Mouse (Mus musculus) neural tube, embryonic 11.5 days (tissue): ENCODE data around the gene Dglucy. TPM values are rescaled to one million over a fixed set of nuclear protein-coding genes. Genes with fewer than 3 reads are reported as not detected.

Source experiments
- ATAC-seq: fragments of 200-750 bp; cut with Nextera tagmentation; 2 replicates; pipeline ENCODE4 v1.8.0; 2017; ENCODE audit warnings: moderate number of reproducible peaks, mild to moderate bottlenecking, moderate TSS enrichment, moderate library complexity; ENCODE audit not compliant: insufficient read depth, low FRiP score, low TSS enrichment
- DNase-seq: peaks from one replicate; pipeline ENCODE4 v3.0.0-alpha.2; 2015; ENCODE audit warnings: low spot score
- H3K27ac ChIP-seq: fragments of 300-500 bp; sonication (generic); 2 replicates; pipeline ENCODE4 v1.5.1; 2014; ENCODE audit warnings: low read depth, mild to moderate bottlenecking, low read length
- H3K27me3 ChIP-seq: fragments of 300-500 bp; sonication (generic); 2 replicates; pipeline ENCODE4 v1.6.1; 2014; ENCODE audit warnings: mild to moderate bottlenecking, low read length, mixed read lengths; ENCODE audit not compliant: control insufficient read depth, insufficient read depth
- H3K36me3 ChIP-seq: fragments of 300-500 bp; sonication (generic); 2 replicates; pipeline ENCODE4 v1.6.1; 2014; ENCODE audit warnings: mild to moderate bottlenecking, low read length, moderate library complexity, mixed read lengths; ENCODE audit not compliant: control insufficient read depth, insufficient read depth
- H3K4me1 ChIP-seq: fragments of 300-500 bp; sonication (generic); 2 replicates; pipeline ENCODE4 v1.6.1; 2014; ENCODE audit warnings: low read length, mixed read lengths; ENCODE audit not compliant: control insufficient read depth, insufficient read depth
- H3K4me2 ChIP-seq: fragments of 300-500 bp; sonication (generic); 2 replicates; pipeline ENCODE4 v1.6.1; 2014; ENCODE audit warnings: low read depth, mild to moderate bottlenecking, moderate library complexity
- H3K4me3 ChIP-seq: fragments of 300-500 bp; sonication (generic); 2 replicates; pipeline ENCODE4 v1.5.1; 2014; ENCODE audit warnings: low read depth, low read length
- H3K9ac ChIP-seq: fragments of 300-500 bp; sonication (generic); 2 replicates; pipeline ENCODE4 v1.6.1; 2014; ENCODE audit warnings: mild to moderate bottlenecking, low read length
- H3K9me3 ChIP-seq: fragments of 300-500 bp; sonication (generic); 2 replicates; pipeline ENCODE4 v1.6.1; 2016; ENCODE audit warnings: low read length; ENCODE audit not compliant: control insufficient read depth
- WGBS: fragments of 180-500 bp; shearing (Covaris S2); extraction: QIAGEN DNeasy Blood & Tissue Kit; methylation state at CpG from one replicate; pipeline ENCODE4 v1.1.7; 2014; 5-methylcytosine and 5-hydroxymethylcytosine counted together
- polyA plus RNA-seq: library from polyadenylated mRNA; unstranded; fragments of >200 nt; fragmentation: Nextera tagmentation; extraction: Ambion mirVana; gene quantifications from 2 replicates; pipeline ENCODE4 v1.2.1, GENCODE M21; 2014

Gene Dglucy
- polyA plus RNA-seq, 1 experiment from 2014 or later, result 0.73 TPM

- Histone ChIP-seq H3K9me3 (no peaks in the 10 kb centered on the region), H3K9ac (no peak overlapping the region)
- WGBS, result 84% methylated on average over 3 of the region's 3 CpGs
These were observed 35.8 kb downstream of the Dglucy start for GRCm38 (mm10) chr12:100814671-100815070.

GRCm38 (mm10) chr12:100816906-100817305 is 38.0 kb downstream of the Dglucy start:
- H3K36me3 ChIP-seq, result no peaks in the 10 kb centered on the region
- no peaks in the 10 kb centered on the region for H3K4me1 ChIP-seq
- H3K9me3 ChIP-seq, result no peaks in the 10 kb centered on the region
- H3K27me3 ChIP-seq, result no peaks in the 10 kb centered on the region
- H3K4me3 ChIP-seq, result no peak overlapping the region
- H3K4me2 ChIP-seq, result no peak overlapping the region
- H3K27ac ChIP-seq, result no peak overlapping the region
- no peak overlapping the region for H3K9ac ChIP-seq
- no peak for ATAC-seq
- WGBS, result 95% methylated on average over 5 of the region's 5 CpGs
- no peak for DNase-seq

More at GRCm38 (mm10) chr12:100814671-100815070, 35.8 kb downstream of the Dglucy start:
- H3K4me3 ChIP-seq, result no peak overlapping the region
- no peaks in the 10 kb centered on the region for H3K36me3 ChIP-seq
- no peak for ATAC-seq
- H3K27me3 ChIP-seq, result no peaks in the 10 kb centered on the region
- no peaks in the 10 kb centered on the region for H3K4me1 ChIP-seq
- no peak overlapping the region for H3K27ac ChIP-seq
- DNase-seq, result no peak
- H3K4me2 ChIP-seq, result no peak overlapping the region

GRCm38 (mm10) chr12:100819965-100820364 is 41.1 kb downstream of the Dglucy start:
- no peak overlapping the region for H3K4me3 ChIP-seq
- no peak overlapping the region for H3K27ac ChIP-seq
- no peaks in the 10 kb centered on the region for H3K4me1 ChIP-seq
- no peaks in the 10 kb centered on the region for H3K36me3 ChIP-seq
- ATAC-seq (no peak), DNase-seq (no peak)
- no peaks in the 10 kb centered on the region for H3K27me3 ChIP-seq
- H3K9ac ChIP-seq, result no peak overlapping the region
- H3K9me3 ChIP-seq, result no peaks in the 10 kb centered on the region
- no peak overlapping the region for H3K4me2 ChIP-seq

GRCm38 (mm10) chr12:100831021-100831420 is 52.2 kb downstream of the Dglucy start:
- Histone ChIP-seq H3K27me3 (no peaks in the 10 kb centered on the region), H3K4me3 (no peak overlapping the region), H3K9me3 (no peaks in the 10 kb centered on the region), H3K27ac (no peak overlapping the region), H3K4me1 (peaks cover 5% of the 10 kb centered on the region), H3K4me2 (no peak overlapping the region), H3K36me3 (no peaks in the 10 kb centered on the region), H3K9ac (no peak overlapping the region)
- WGBS, result 76% methylated on average over 2 of the region's 2 CpGs
- no peak for DNase-seq
- 0 out of 2 replicates have a peak, but pooled peaks have one; percentile 28 for ATAC-seq

GRCm38 (mm10) chr12:100831629-100832325 is 52.9 kb downstream of the Dglucy start:
- DNase-seq, result peak; percentile 47
- peak; percentile 91 for ATAC-seq
- no peak overlapping the region for H3K27ac ChIP-seq
- H3K9ac ChIP-seq, result no peak overlapping the region
- H3K4me3 ChIP-seq, result no peak overlapping the region
- no peaks in the 10 kb centered on the region for H3K27me3 ChIP-seq
- peaks cover 5% of the 10 kb centered on the region for H3K4me1 ChIP-seq
- H3K4me2 ChIP-seq, result no peak overlapping the region
- 32% methylated on average over 8 of the region's 8 CpGs for WGBS
- H3K9me3 ChIP-seq, result no peaks in the 10 kb centered on the region
- no peaks in the 10 kb centered on the region for H3K36me3 ChIP-seq

GRCm38 (mm10) chr12:100837208-100837607 is 58.4 kb downstream of the Dglucy start:
- DNase-seq (no peak), ATAC-seq (no peak)
- no peak overlapping the region for H3K9ac ChIP-seq
- WGBS, result 100% methylated on average over 3 of the region's 3 CpGs
- H3K4me3 ChIP-seq, result no peak overlapping the region
- H3K36me3 ChIP-seq, result no peaks in the 10 kb centered on the region
- H3K4me2 ChIP-seq, result no peak overlapping the region
- H3K27ac ChIP-seq, result no peak overlapping the region
- H3K27me3 ChIP-seq, result no peaks in the 10 kb centered on the region
- H3K4me1 ChIP-seq, result no peaks in the 10 kb centered on the region
- no peaks in the 10 kb centered on the region for H3K9me3 ChIP-seq

- Histone ChIP-seq H3K4me3 (no peak overlapping the region), H3K9me3 (no peaks in the 10 kb centered on the region), H3K4me1 (no peaks in the 10 kb centered on the region), H3K4me2 (no peak overlapping the region), H3K27me3 (no peaks in the 10 kb centered on the region), H3K27ac (no peak overlapping the region), H3K9ac (no peak overlapping the region), H3K36me3 (no peaks in the 10 kb centered on the region)
- no peak for ATAC-seq
- WGBS, result 45% methylated on average over 8 of the region's 8 CpGs
- no peak for DNase-seq
These were observed 60.3 kb downstream of the Dglucy start for GRCm38 (mm10) chr12:100839079-100839600.

GRCm38 (mm10) chr12:100839926-100840325 is 61.1 kb downstream of the Dglucy start:
- 81% methylated on average over 6 of the region's 6 CpGs for WGBS
- H3K4me1 ChIP-seq, result no peaks in the 10 kb centered on the region
- no peak overlapping the region for H3K4me3 ChIP-seq
- H3K27me3 ChIP-seq, result no peaks in the 10 kb centered on the region
- H3K9ac ChIP-seq, result no peak overlapping the region
- no peaks in the 10 kb centered on the region for H3K36me3 ChIP-seq
- ATAC-seq, result no peak
- H3K4me2 ChIP-seq, result no peak overlapping the region
- no peak overlapping the region for H3K27ac ChIP-seq
- H3K9me3 ChIP-seq, result no peaks in the 10 kb centered on the region
- no peak for DNase-seq

- WGBS, result 32% methylated on average over 3 of the region's 3 CpGs
- Histone ChIP-seq H3K36me3 (no peaks in the 10 kb centered on the region), H3K4me2 (no peak overlapping the region), H3K9me3 (no peaks in the 10 kb centered on the region), H3K4me3 (no peak overlapping the region), H3K27ac (no peak overlapping the region), H3K9ac (no peak overlapping the region), H3K27me3 (no peaks in the 10 kb centered on the region), H3K4me1 (no peaks in the 10 kb centered on the region)
- peak; percentile 81 for DNase-seq
- peak; percentile 76 for ATAC-seq
These were observed 62.4 kb downstream of the Dglucy start for GRCm38 (mm10) chr12:100841211-100841792.
